Mouse (Mus musculus) spleen, postnatal 36 days (tissue): ENCODE measurements around the gene Bnip3.

ENCODE experiments used
- DNase-seq, 2 experiments: peaks; one replicate each; pipeline ENCODE4 v3.0.0; 2022; ENCODE audit warnings: low spot score in 2 of 2, mixed read lengths in 1 of 2

The Bnip3 gene

GRCm38 (mm10) chr7:138845111-138845510, 64.2 kb downstream of the Bnip3 start:
- DNase-seq: no peak

GRCm38 (mm10) chr7:138843421-138843820, 65.9 kb downstream of the Bnip3 start:
- DNase-seq: no peak

GRCm38 (mm10) chr7:138841436-138842151, 67.7 kb downstream of the Bnip3 start:
- DNase-seq: no peak
